Mouse (Mus musculus) right cerebral cortex, adult 2 months (tissue): Measurements from ENCODE around the gene Tmem56.

Experiments
- DNase-seq, 2 experiments: peaks; one replicate each; pipeline ENCODE4 v3.0.0; 2021 to 2022; ENCODE audit warnings: low spot score in 2 of 2

The Tmem56 gene

DNA sequence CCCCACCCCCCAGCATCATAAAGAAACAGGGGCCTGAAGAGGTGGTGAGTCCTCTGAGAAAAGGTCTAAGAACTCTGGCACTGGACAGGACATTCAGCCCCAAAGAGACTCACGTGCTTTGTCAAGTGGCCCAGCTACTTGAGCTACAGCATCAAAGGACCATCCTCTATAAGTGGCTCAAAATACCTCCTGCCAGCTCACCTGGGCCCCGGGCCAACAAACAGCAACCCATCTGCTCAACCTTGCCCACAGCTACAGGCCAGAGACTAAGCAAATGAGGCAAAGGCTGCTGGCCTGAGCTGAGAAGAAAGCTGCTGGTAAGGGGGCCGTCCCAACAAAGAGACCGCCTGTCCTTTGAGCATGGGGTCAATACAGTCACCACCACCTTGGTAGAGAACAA, 5.3 kb downstream of the Tmem56 start:
- DNase-seq: no peak

DNA sequence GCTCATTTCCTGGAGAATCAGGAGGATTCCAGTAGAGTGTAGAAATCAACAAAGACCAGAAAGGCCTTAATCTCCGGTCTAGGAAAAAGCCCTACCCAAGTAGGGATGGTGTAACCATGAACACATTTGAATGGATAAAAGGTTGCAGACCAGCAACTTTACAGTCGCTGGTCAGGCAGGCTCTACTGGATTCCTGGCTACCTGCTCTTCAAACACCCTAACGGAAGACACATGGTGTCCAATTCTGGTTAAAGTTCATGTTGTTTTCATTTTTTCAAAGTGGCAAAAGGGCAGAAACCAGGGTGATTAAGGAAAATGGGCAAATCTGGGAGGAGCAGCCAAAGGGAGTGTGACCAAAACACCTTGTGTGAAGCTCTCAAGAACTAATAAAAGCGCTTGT, 5.9 kb downstream of the Tmem56 start:
- no peak for DNase-seq

DNA sequence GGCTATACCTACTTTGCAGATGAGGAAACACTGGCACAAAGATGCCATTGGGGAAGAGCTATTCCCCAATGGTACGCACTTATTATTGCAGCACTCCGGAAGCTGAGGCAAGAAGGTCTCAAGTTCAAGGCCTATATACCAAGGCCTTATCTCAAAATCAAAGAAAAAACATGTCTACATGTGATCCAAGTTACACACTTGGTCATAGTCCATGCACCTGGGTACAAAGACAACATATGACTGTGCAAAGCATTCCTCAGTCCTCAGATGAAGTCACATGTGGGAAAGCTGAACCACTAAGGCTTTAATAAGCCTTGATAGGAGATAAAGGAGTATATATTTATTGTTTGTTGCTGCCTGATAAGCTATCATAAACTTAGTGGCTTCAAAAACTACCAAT, 8.9 kb downstream of the Tmem56 start:
- DNase-seq: no peak

DNA sequence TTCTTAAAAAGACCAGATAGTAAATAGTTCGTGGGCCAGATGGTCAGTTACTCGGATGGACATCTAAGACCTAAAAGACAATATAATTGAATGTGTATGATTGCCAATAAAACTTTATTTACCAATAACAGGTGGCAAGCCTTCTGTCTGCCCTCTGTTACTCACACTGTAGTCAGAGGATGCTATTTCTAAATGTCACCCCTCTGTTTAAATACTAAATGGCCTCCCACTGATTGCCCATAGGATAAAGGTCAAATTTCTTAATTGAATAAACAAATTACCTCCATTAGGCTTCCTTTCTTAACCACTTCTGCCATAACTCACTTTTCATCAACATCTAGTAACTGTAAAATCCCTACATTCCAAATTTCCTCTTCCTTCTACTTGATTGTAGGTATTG, 10.3 kb downstream of the Tmem56 start:
- DNase-seq: no peak

DNA sequence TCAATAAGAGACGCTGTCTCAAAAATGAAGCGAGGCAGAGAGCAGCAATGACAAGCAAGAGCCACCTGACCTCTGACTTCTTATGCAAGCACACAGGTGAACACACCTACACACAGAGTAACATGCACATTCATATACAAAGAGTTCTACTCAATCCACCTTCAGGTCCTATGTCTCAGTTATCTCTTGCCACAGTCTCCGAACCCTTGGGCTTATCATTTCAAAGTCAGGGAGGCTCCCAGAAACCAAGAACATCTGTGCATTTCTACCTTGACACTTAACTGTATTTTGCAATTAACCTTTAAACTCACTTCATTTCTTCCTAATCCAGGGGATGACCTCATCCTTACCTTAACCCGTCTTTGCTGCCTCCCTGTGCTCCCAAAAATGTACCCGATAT, 15.6 kb downstream of the Tmem56 start:
- DNase-seq: no peak

DNA sequence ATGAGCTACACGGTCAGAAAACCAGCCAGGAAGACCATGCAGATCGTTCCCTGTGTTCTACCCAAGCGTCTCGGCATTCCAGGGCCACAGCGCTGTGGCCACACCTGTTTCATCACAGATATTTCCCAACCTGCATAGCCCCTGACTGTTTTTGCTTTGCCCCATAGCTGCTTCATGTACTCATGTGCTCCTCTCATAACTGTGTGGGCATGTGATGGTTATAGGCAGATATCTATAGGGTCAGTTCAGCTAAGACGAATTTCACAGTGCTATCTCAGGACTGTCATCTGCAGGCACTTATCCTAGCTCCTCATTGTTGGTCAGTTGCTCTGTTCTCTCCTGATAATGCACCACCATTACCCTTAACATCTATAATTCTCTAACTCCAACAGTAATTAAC, 18.7 kb downstream of the Tmem56 start:
- no peak for DNase-seq

DNA sequence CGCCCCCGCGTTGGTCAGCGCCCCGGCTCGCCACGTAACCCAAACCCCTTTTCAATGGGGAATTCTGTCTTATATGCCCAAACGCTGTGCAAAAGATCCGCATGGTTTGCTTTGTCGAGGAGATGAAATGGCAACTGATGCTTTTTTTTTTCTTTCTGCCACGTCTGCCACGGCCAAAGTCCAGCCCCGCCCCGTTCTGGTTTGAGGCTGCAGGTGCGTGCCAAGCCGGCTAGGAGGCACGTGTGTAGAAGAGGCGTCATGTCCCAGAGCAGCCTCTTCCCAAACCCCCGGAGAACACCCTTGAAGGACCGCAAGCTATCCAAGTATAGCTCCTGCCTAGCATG, 19.7 kb downstream of the Tmem56 start:
- DNase-seq: peak in 1 of 2 experiments; percentile 62

DNA sequence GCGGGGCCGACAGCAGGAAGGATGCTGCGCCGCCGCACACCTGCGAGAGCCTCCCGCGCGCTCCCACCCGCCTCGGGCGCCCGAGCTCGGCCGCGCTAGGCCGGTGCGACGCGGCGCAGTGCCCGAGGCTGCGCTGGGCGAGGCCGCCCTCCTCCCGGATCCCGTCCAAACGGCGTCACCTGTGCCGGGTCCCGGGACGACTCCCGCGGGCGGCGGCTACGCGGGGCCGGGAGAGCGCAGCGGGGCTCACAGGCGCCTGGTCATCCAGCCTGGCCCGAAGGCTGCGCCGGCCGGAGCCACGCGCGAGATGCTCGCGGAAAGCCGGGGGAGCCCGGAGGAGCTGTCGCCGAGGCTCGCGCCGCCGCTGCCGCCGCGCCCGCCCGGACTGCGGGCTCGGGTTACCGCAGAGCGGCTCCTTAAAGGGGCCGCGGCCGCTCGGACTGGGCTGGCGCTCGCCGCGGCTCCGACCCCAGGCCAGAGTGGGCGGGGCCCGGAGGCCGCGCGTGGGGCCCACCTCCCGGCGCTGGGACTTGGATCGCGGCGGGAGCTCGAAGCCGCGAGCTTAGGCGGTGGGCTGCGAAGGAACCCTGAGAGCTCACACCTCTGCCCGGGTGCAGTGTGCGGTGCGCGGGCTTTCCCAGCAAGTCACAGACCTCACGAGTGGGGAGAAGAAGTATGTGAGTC, 20.2 kb downstream of the Tmem56 start:
- peak; percentile 53 to 62 for DNase-seq

DNA sequence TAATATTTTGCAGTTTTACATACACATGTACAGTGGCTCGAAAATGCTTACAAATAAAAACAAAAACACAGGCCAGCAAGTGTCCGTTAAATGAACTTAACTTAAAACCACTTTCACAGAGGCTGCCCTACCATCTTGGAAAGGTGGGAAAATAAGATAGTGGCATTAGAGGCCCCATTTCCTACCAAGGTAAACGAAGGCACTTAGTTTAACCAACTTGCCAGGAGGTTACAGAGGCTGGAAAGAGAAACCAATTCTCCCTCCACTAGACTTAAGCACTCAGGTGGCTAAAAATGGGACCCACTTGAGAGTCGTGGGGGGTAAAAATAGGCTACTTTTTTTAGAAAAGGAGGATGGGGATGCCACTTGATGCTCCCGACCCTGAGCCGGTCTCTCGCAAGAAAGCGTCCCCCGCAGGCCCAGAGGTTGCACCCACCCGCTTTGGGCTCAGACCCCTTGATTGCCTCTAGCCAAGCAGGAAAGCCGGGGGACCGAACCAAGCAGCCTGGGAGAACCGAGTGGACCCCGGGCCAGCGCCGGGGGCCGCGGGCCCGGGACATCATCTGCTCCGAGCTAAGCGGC, 20.9 kb downstream of the Tmem56 start:
- DNase-seq: no peak

DNA sequence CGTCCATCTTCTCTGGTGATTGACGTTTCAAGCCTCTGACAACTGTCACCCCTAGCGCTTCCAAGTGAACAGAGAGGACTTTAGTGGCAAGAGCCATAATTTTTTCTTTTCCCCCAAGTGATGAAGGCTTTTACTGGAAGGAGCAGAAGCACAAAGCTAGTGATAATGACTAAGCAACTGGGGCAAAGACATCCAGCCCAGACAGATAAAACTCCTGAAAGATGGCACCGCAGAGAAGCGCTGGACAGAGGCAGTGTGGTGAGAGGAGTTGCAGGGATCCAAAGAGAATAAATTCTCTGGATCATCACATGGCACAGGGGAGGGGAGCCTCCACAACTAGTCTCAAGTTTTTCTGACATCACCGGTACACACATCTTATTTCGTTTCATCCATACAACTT, 21.6 kb downstream of the Tmem56 start:
- DNase-seq: no peak

DNA sequence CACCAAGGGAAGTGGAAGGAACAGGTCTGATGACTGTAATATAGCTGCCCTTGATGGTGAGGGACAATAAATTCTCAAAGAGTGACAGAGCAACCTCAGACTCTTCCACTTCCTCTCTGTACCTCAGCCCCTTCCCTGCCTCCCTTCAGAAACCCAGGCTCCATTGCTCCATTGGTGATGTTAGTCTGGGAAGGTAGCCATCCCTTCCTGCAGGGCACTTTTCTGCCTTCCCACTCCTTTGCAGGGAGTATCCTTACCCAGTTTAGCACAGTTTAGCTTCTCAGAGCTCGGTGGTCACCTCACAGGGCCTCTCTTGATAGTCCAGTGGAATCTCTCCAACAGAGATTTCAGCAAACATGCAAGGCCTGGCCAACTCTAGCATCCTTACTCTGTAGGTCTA, 22.1 kb downstream of the Tmem56 start:
- DNase-seq: no peak

DNA sequence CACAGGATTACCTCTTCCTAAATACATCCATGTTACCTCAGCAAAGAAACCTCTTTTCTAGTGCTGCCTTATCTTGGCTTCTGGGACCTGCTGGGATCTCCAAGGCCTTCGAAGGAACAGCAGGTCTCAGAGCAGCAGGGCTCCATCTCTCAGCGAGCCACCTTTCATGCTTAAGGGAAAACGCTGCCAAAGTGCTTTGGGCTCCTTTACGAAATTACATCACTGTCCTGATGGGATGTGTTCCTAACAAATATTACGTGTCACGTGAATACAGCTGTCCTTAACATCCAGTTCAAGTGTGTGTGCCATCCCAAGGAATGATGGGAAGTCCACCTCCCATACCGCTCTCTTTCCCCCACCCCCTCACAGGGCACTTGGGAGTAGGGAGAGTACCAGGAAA, 22.9 kb downstream of the Tmem56 start:
- no peak for DNase-seq

DNA sequence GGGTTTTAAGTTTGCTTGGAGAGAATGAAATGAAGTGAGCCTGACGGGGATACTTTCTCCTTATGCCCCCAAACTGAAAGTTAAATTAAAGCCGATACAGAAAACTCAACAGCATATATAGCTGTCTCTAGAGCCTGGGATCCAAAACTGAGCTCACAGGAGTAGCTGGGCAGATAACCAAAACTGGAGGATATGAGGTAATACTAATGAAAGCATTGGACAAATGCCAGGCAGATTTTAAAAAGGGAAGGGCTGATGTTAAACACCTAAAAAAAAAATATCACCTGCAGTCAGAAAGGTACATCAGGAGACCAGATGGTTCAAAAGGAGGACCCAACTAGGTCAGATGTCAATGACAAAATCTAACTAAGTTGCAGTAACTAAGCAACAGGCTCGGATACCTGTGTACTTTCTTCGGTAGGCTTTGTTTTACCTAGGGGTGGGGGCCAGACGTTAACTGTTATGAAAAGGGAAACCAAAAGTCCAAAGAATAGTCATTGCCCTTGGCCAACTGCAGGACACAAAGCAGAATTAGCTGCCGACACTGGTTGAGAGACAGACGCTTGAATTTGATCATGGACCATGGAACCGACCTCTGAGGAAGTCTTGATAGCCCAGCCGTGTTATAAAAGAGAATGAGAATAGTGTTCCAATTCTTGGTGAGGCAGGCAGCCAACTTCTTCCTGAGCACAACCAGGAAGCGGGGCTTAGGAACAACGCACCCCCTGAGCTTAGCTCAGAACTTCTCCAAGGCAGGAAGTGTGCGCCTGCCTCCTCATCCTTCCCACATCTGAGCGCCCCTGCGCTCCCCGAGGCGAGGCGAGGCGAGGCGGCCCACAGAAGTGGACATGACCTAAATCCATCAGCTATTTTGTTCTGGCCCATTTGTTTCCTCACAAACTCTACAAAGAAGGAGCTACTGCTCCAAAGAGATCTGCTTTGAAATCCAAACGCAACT, 24.1 kb downstream of the Tmem56 start:
- DNase-seq: peak; percentile 46 to 53

DNA sequence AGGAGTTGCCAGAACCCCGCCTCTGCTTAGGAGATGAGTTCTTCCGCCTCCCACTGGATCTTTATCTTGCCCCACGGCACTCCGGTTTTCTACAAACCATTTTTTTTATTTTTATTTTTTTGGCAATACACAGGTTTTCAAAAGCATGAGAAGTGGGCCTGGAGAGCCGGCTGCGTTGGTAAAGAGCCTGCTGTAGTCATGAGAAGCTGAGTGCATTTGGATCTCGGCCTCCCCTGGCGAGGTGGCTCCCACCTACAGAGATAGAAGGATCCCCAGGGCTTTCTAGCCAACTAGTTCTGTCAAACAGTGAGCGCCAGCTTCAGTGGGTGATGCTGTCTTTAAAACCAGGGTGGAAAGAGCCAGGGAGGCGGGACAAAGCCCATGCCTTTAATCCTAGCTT, 25.5 kb downstream of the Tmem56 start:
- peak; percentile 62 to 74 for DNase-seq

DNA sequence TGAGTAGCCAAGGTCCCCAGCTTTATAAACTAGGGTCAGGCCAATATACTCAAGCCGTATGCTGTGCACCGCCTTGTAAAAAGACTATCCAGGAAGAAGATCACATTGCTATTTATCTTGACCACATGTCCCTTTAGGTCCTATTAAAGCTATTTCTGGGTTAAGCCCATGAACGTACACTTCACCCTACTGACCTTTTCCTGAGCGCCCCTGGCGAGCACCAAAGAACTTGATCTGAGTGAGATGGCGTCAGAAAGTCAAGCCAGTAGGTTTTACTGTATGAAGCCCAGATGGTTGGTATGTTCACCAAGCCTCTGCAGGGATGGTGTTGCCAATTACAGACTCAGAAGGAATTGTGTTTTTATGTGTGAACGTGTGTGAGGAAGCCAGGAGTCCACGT, 26.8 kb downstream of the Tmem56 start:
- DNase-seq: no peak

DNA sequence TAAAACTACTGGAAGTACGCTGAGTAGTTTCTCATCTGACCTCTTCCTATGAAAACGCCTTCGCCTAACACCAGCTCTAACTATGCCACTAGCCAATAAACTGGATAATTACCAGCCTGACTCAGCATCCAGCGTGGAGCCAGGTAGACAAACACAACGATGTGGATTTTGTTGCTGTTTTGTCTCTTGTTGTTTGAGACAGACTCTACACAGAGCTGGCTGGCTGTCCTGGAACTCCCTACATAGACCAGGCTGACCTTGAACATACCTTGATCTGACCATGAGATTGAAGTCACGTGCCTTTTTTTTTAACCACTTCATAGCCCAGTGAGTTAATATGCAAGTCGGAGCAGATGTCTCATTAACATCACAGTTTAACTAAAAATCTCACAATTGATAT, 27.4 kb downstream of the Tmem56 start:
- DNase-seq: no peak

DNA sequence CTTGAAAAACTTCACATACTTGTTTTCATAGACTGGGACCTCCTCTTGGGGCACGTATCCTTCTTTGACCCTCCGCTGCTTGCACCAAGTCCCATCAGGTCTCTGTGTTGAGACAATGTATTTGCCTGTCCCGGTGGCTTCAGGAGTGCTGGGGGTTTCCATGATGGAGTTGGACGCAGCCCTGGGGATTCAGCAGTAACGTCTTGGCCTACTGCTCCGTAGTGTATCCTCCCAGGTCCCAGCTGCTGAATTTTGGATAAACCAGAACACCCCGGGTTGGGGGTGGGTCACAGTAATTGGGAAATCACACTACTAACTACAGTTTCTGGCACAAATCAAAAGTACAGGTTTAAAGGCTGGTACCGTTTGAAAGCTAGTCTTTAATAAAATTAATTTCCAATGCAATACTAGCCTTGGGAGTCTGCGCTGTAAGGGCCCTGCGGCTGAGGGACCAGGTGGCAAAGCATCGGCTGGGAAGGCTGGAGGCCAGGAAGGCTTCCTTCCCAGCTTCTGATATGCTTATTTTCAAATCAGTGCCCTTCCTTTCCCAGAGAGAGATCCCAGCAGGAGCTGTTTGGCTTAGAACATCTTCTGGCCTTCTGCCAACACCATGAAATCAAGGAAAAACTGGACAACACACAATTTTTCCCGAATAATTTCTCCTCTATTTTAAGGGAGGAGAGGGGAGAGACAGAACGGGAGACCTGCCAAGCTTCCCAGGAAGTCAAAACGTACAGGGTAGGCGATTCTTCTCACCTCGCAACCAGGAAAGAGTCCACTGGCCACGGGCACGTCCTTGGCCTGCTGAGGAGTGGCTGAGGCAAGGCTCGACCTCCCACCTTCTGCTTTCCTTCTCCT, 32.1 kb downstream of the Tmem56 start:
- DNase-seq: no peak

DNA sequence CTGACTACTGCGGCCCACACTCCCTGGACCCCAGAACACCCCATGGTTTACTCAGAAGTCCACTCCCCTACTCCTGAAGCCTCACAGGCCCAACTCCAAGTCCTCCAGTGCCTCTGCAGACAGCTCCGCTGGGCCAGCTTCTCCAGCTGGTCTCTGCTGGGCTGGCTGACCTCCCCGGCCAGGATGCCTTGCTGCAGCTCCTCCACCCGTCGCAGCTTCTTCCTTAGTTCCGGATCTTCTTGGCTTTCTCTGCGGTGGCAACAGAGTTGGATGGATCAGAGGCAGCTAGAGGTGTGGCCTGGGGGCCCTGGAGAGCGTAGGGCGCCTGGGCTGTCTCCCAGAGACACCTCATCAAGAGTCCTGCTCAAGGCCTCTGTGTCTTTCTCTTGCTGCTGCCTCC, 32.9 kb downstream of the Tmem56 start:
- no peak for DNase-seq

DNA sequence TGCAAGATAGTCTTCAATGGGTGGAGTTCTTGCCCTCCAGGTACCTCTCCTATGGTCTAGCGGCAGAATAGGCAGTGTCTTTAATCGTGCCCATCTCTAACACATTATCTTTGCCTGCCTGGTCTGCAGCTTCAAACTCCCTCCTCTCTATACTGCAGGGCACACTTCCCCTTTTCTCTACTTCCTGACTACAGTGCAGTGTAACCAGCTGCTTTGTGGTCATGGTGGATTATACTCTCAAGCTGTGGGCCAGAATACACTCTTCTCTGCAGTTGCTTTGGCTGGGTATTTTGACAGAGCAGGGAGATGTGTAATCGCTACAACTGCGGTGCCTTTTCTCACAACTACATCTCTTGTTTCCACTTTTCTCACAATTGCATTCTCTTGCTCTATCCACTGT, 40.0 kb downstream of the Tmem56 start:
- no peak for DNase-seq

DNA sequence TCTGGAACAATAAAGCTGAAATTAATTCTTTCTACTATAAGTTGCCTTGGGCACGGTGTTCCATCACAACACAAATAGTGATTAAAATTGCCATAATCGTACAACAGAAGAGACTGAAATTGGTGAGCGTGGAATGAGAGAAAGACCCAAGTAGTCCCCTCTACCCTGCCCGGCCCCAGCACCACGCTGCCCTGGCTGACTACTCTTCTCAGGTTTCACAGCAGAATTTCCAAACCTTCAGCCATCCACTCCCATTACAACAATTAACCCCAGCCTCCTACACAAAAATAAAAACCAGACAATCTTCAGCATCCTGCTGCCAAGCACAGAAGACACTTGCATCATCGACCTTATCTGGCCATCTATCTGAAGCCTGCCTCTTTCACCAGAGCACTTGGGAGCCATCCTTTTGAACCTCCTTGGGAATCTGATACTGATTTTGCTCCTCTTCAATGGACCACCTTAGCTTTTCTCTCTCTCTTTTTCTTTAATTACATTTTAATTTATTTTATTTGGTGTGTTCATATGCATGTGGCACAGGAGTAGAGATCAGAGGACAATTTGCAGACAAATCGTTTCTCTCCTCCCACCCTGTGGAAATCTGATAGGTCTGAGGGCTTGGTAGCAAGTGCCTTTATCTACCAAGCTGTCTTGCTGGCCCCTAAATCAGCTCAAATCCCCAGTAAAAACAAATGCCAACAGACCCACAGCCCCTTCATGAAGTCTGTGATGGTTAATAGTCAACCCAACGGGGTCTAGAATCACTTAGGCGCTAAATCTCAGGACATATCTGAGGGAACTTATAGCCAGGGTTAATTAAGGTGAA, 40.6 kb downstream of the Tmem56 start:
- DNase-seq: no peak

DNA sequence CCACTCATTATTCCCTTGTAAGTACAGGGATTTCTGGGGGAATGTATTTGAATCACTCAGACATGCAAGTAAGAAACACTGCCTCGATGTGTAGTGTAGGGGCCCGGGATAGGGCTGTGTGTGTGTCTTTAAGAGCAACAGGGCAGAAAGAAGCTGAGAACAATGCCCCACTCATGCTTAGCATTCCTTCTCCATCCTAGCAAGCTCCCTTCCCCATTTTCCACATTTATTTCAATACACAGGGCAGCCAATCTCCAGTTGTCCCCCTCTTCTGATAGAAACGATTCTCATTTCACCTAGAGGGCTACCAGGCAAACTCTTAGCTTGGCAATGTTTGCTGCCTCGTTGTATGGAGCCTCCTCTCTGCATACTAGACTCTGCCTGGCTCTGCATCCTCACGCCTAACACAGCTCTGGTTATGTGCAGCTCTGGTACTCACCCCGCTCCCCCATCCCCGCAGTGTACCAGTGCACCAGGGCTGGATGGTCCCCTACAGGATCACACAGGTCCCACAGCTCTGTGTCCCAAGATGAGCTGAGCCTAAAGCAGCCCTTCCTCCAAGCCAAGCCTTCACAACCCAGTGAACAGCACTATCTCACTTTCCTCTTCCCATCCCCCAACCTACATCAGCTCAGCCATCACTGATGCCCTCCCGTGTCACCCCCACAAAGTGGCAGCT, 42.4 kb downstream of the Tmem56 start:
- DNase-seq: no peak
